Mouse (Mus musculus): ENCODE results near the gene Vmn1r64.
"Not testable (repeated sequence)": the region's sequence is repeated elsewhere in the genome, so short reads cannot be mapped to it uniquely, and the experiment has no call there.

Gene Vmn1r64

GRCm38 (mm10) chr7:5884442-5884841 is at the start of gene Vmn1r64:
Gene Vmn1r64, minus strand, starts transcription at chr7:5884542.
- no peak for DNase-seq

GRCm38 (mm10) chr7:5899238-5899637 is 14.9 kb upstream of the Vmn1r64 start:
- no peak for DNase-seq

- DNase-seq, result not testable (repeated sequence)
Observed at GRCm38 (mm10) chr7:5897245-5897644, 12.9 kb upstream of the Vmn1r64 start.

All from thymus, adult 18-20 months (tissue).